Mouse (Mus musculus): Measurements from ENCODE around the gene Ube2k. TPM values are rescaled to one million over a fixed set of nuclear protein-coding genes. Genes with fewer than 3 reads are reported as not detected.

The Ube2k gene
- polyA plus RNA-seq, 1 experiment from 2014 or later = 142 TPM

Other genes starting within 250 kb of the Ube2k start
- gene Rfc1, start 201.6 kb upstream of the Ube2k start, polyA plus RNA-seq (2016; fragmentation: Nextera tagmentation; extraction: Ambion mirVana) = 69.3 and 74.6 TPM in 2 replicates
- 0.15 TPM in 1 of 2 replicates, not detected in the other for gene Klb, start 188.9 kb upstream of the Ube2k start, polyA plus RNA-seq (2016; fragmentation: Nextera tagmentation; extraction: Ambion mirVana)
- 599 and 612 TPM in 2 replicates for gene Rpl9, start 145.8 kb upstream of the Ube2k start, polyA plus RNA-seq (2016; fragmentation: Nextera tagmentation; extraction: Ambion mirVana)
- gene Lias, start 145.7 kb upstream of the Ube2k start, polyA plus RNA-seq (2016; fragmentation: Nextera tagmentation; extraction: Ambion mirVana) = 54.0 and 55.6 TPM in 2 replicates
- 93.5 and 94.4 TPM in 2 replicates for gene Ugdh, start 101.3 kb upstream of the Ube2k start, polyA plus RNA-seq (2016; fragmentation: Nextera tagmentation; extraction: Ambion mirVana)
- not detected in 2 replicates for gene Gm43552, start 44.4 kb upstream of the Ube2k start, polyA plus RNA-seq (2016; fragmentation: Nextera tagmentation; extraction: Ambion mirVana)
- gene Smim14, start within 50 bp of the Ube2k start, polyA plus RNA-seq (2016; fragmentation: Nextera tagmentation; extraction: Ambion mirVana) = 124 and 138 TPM in 2 replicates
- 61.7 and 63.8 TPM in 2 replicates for gene Pds5a, start 161.0 kb downstream of the Ube2k start, polyA plus RNA-seq (2016; fragmentation: Nextera tagmentation; extraction: Ambion mirVana)
- 31.9 and 32.9 TPM in 2 replicates for gene N4bp2, start 226.3 kb downstream of the Ube2k start, polyA plus RNA-seq (2016; fragmentation: Nextera tagmentation; extraction: Ambion mirVana)